Mouse (Mus musculus): Measurements from ENCODE around the gene Raver2. TPM values are rescaled to one million over a fixed set of nuclear protein-coding genes. Genes with fewer than 3 reads are reported as not detected.

Raver2 gene
- 12.9 and 14.8 TPM in 2 replicates for polyA plus RNA-seq (2016; fragmentation: Nextera tagmentation; extraction: Ambion mirVana)

DNA sequence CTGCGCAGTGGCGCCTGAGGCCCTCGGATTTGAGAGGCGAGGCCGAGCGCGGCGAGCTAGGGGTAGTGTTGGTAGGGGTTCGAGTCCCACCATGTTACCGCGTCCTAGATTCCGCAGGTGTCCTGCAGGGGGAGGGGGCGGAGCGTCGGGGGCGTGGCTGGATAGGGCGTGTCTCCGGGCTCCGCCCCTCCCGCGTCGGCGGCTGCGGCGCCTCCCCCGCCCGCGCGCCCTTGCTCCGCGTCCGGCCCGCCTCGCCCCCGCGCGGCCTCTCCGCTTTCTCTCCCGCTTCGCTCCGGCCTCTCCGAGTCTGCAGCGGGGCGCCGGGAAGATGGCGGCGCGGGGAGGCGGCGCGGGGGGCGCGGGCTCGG lies at the start of gene Raver2:
Gene Raver2 (plus strand): TSS at position 198 of the 368 bp plus-strand sequence.
- Histone ChIP-seq H3K36me3 (no peaks in the 10 kb centered on the region), H3K27ac (replicated peaks) (peak within 1 kb of the TSS; percentile 91), H3K4me1 (peaks cover 25% of the 10 kb centered on the region), H3K27me3 (ENCODE audit: low read depth, poor library complexity, severe bottlenecking) (peaks cover 18% of the 10 kb centered on the region), H3K4me3 (peak within 1 kb of the TSS; percentile 79), H3K9me3 (replicated peaks) (no peaks in the 10 kb centered on the region)
- 2% methylated on average over 46 of the region's 54 CpGs for WGBS
- DNase-seq (ENCODE audit: low spot score): no peak

DNA sequence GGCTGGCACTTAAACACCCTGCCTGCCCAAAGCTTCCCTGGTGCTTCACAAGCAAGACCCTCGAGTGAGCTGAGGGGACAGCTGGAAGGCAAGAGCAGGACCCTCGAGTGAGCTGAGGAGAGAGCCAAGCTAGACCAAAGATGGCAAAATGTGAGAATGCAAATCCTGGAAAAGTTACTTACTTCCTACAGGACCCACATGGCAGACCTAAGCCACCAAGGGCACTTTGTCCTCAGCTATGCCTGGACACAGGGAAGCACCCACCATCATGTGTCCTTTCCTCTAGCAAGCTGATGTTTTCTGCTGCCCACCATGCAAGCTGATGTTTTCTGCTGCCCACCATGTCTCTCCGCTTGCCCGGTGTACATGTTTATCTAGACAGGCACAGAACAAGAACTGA lies 48.2 kb upstream of the Raver2 start, which contains the start of gene Gm10577:
Gene Gm10577 (minus strand): TSS at position 101 of the 400 bp plus-strand sequence.
- Histone ChIP-seq H3K4me3 (no peak within 1 kb of the TSS), H3K27me3 (ENCODE audit: low read depth, poor library complexity, severe bottlenecking) (no peaks in the 10 kb centered on the region), H3K27ac (replicated peaks) (no peak within 1 kb of the TSS), H3K9me3 (replicated peaks) (peaks cover 27% of the 10 kb centered on the region), H3K36me3 (peaks cover 6% of the 10 kb centered on the region; the same call in 1 of the 2 replicates), H3K4me1 (no peaks in the 10 kb centered on the region)
- DNase-seq (ENCODE audit: low spot score): no peak
- WGBS: 83% methylated on average over 4 of the region's 4 CpGs

DNA sequence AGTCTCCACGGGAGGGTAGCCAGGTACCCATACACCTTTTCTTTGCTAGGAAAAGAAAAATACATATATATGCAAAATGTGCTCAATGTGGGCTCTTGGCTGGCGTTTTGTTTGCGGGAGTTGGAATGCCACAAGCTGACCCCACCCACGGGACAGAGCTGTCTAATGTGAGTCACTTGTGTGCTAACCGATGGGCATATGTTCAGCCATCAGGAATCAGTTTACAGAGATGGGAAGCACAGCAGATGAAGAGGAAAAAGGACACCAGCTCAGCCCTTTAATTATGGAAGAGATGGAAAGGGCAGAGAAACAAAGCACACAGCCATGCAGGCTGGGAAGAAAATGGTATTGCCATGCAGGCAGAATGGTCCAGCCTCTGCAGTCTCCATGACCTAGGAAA lies 42.2 kb upstream of the Raver2 start:
- Histone ChIP-seq H3K4me1 (peaks cover 11% of the 10 kb centered on the region), H3K36me3 (peaks cover 6% of the 10 kb centered on the region; the same call in 1 of the 2 replicates), H3K9me3 (replicated peaks) (peaks cover 18% of the 10 kb centered on the region), H3K27ac (replicated peaks) (0 out of 2 replicates have a peak overlapping the region, but pooled peaks have one; percentile 18), H3K27me3 (ENCODE audit: low read depth, poor library complexity, severe bottlenecking) (no peaks in the 10 kb centered on the region), H3K4me3 (no peak overlapping the region)
- WGBS: 82% methylated on average over 5 of the region's 5 CpGs
- no peak for DNase-seq (ENCODE audit: low spot score)

DNA sequence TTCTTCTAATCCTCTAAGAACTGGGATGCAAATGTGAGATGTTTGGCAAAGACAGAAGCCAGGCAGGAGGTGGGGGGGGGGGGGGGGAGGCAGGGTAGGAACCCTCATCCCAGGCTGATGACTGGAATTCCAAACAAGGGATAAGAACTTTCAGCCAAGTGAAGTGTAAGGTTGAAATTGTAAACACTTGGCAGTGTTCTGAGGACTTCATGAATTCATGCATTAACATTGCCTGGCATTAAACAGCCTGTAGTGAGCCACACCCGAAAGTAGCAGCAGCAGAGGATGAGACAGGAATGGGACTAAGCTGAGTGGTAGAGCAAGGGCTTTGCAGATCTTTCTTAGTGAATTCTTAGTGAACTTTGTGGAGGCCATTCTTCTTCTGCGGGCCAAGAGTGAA lies 41.8 kb upstream of the Raver2 start:
- Histone ChIP-seq H3K27ac (replicated peaks) (no peak overlapping the region), H3K27me3 (ENCODE audit: low read depth, poor library complexity, severe bottlenecking) (no peaks in the 10 kb centered on the region), H3K4me1 (peaks cover 11% of the 10 kb centered on the region), H3K4me3 (no peak overlapping the region), H3K36me3 (peaks cover 6% of the 10 kb centered on the region; the same call in 1 of the 2 replicates), H3K9me3 (replicated peaks) (peaks cover 17% of the 10 kb centered on the region)
- no peak for DNase-seq (ENCODE audit: low spot score)
- WGBS: 77% methylated on average over 2 of the region's 2 CpGs

DNA sequence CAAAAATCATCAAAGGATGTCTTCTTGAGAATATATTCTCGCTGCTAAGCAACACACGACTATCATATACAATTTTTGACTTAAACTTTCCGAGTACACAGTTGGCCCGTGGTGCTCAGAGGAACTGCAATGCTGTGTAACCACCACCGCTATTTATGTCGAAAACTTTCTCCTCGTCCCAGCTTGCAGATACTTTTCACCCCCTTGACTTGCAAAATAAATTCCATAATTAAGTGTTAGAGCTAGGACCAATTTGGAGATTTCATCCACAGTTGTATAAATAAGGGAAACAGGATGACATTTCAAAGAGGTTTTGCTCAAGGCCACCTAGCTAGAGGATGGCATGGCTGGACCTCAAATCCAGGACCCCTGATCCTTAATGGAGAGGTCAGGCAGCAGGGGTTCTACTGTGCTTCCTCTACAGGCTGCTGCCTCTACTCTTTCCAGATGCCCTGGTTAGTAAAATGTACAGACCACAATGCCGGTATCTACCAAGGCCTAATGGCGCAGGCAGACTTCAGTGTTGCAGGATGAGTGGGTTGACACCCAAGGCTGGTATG lies 40.9 kb upstream of the Raver2 start:
- H3K4me3 ChIP-seq: no peak overlapping the region
- no peaks in the 10 kb centered on the region for H3K27me3 ChIP-seq (ENCODE audit: low read depth, poor library complexity, severe bottlenecking)
- peaks cover 11% of the 10 kb centered on the region for H3K4me1 ChIP-seq
- peaks cover 4% of the 10 kb centered on the region; the same call in 1 of the 2 replicates for H3K36me3 ChIP-seq
- H3K9me3 ChIP-seq (replicated peaks): peaks cover 8% of the 10 kb centered on the region
- 90% methylated on average over 9 of the region's 9 CpGs for WGBS
- no peak for DNase-seq (ENCODE audit: low spot score)
- no peak overlapping the region for H3K27ac ChIP-seq (replicated peaks)

DNA sequence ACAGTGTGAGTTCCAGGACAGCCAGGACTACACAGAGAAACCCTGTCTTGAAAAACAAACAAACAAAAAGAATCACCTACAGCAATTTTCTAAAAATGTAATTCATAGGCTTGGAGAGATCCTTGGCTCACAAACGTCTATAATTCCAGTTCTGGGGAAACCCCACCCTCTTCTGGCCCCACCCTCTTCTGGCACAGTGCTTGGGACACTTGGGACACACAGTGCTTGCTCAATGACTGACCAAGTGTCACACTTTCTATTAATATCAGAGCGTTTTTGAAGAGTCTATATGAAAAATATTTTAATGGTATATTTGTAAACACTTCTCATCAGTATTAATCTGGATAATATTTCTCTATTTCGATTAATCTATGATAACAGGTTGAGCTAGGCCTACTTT lies 35.7 kb upstream of the Raver2 start:
- no peak for DNase-seq (ENCODE audit: low spot score)
- H3K9me3 ChIP-seq (replicated peaks): no peaks in the 10 kb centered on the region
- H3K27ac ChIP-seq (replicated peaks): no peak overlapping the region
- WGBS: 82% methylated on average over 3 of the region's 3 CpGs
- no peaks in the 10 kb centered on the region for H3K36me3 ChIP-seq
- H3K4me3 ChIP-seq: no peak overlapping the region
- H3K27me3 ChIP-seq (ENCODE audit: low read depth, poor library complexity, severe bottlenecking): no peaks in the 10 kb centered on the region
- H3K4me1 ChIP-seq: no peaks in the 10 kb centered on the region

DNA sequence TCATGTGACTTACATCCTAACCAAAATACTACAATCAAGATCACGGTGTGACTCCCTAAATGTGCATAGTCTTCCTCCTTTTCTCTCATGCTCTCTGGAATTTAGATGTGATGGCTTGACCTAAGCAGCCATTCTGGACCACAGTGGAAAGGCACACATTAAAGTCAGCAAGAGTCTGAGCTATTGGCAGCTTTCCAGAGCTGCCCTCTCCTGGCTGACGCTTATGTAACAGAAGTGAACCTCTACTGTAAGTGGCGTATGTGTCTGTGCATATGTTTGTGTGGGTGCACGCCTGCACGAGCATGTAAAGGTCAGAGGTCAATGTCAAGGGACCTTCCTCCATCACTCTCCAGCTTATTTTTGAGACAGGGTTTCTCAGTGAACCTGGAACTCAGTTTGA lies 33.7 kb upstream of the Raver2 start:
- Histone ChIP-seq H3K36me3 (no peaks in the 10 kb centered on the region), H3K4me3 (no peak overlapping the region), H3K27me3 (ENCODE audit: low read depth, poor library complexity, severe bottlenecking) (no peaks in the 10 kb centered on the region), H3K4me1 (no peaks in the 10 kb centered on the region), H3K27ac (replicated peaks) (no peak overlapping the region), H3K9me3 (replicated peaks) (no peaks in the 10 kb centered on the region)
- 92% methylated on average over 5 of the region's 5 CpGs for WGBS
- no peak for DNase-seq (ENCODE audit: low spot score)

DNA sequence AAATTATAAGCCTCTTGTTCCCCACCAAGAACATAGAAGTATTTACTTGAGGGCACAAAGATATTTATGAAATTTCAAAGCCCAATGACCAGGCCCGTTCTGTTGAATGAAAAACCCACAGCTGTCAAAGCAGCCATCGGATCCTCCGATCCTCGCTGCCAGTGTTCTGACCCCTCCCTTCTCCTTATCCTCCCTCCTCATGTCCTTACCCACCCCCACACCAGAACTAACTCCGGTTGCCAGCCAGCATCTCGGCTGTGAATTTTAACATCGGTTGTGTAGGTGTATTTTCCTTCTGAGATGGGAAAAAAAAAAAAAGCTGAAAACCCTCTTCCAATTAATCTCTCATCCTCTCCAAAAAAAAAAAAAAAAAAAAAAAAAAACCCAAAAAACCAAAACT lies 31.6 kb upstream of the Raver2 start:
- H3K27ac ChIP-seq (replicated peaks): no peak overlapping the region
- 68% methylated on average over 7 of the region's 7 CpGs for WGBS

DNA sequence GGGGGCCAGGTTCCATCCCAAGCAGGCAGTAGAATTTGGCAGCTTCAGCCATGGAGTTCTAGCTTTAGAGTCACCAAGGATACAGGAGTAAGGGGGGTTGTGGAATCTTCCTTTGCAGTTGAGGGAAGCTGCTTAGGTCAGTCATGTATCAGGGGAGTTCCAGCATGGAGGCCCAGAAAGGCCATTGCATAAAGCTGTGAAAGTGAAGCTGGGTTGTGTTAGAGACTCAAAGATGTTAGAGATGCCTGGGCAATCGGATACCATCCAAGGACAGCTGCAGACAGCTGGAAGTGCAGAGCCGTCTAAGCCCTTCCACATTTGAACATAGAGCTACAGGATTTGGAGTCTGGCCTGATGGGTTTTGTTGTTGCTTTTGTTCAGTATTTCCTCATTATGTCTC lies 25.1 kb upstream of the Raver2 start:
- Histone ChIP-seq H3K9me3 (replicated peaks) (no peaks in the 10 kb centered on the region), H3K36me3 (no peaks in the 10 kb centered on the region), H3K4me1 (peaks cover 5% of the 10 kb centered on the region; the same call in 1 of the 2 replicates), H3K27ac (replicated peaks) (no peak overlapping the region), H3K4me3 (no peak overlapping the region), H3K27me3 (ENCODE audit: low read depth, poor library complexity, severe bottlenecking) (no peaks in the 10 kb centered on the region)
- 81% methylated on average over 2 of the region's 2 CpGs for WGBS
- DNase-seq (ENCODE audit: low spot score): no peak

More for the DNA sequence above, 31.6 kb upstream of the Raver2 start:
- no peak for DNase-seq (ENCODE audit: low spot score)
- Histone ChIP-seq H3K4me1 (no peaks in the 10 kb centered on the region), H3K27me3 (ENCODE audit: low read depth, poor library complexity, severe bottlenecking) (no peaks in the 10 kb centered on the region), H3K9me3 (replicated peaks) (no peaks in the 10 kb centered on the region), H3K36me3 (no peaks in the 10 kb centered on the region), H3K4me3 (no peak overlapping the region)

DNA sequence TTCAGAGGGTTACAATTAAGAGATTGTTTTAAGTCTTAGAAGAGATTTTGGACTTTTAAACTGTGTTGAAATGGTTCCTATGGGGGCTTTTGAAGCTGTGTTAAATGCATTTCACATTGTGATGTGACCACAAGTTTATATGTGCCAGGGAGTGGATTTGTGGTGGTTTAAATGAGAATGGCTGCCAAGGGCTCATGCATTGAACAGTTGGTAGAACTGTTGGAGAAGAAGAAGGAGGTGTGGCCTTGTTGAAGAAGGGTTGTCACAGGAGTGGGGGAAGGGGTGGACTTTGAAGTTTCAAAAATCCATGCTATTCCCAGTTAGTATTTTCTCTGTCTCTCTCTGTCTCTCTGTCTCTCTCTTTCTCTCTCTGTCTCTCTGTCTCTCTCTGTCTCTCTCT lies 24.6 kb upstream of the Raver2 start:
- no peak for DNase-seq (ENCODE audit: low spot score)
- no peaks in the 10 kb centered on the region for H3K36me3 ChIP-seq
- no peaks in the 10 kb centered on the region for H3K27me3 ChIP-seq (ENCODE audit: low read depth, poor library complexity, severe bottlenecking)
- no peaks in the 10 kb centered on the region for H3K9me3 ChIP-seq (replicated peaks)
- H3K27ac ChIP-seq (replicated peaks): no peak overlapping the region
- H3K4me3 ChIP-seq: no peak overlapping the region
- peaks cover 5% of the 10 kb centered on the region; the same call in 1 of the 2 replicates for H3K4me1 ChIP-seq

DNA sequence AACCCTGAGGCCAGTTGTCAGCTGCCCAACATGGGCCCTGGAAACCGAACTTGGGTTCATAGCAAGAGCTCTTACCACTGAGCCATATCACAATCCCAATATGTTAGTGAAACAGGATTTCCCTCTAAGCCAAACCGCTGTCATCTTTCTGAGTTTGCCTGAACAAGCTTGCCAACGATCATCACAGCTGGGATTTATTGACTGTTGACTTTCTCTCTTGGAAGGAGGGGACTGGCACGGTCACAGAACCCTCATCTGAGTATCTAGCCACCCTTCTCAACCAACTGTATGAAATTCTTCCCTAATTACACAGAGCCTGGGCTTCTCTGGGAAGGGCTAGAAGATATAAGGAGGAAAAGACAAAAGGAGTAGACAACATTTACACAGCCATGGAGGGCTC lies 22.2 kb upstream of the Raver2 start:
- Histone ChIP-seq H3K27ac (replicated peaks) (no peak overlapping the region), H3K4me1 (peaks cover 5% of the 10 kb centered on the region; the same call in 1 of the 2 replicates), H3K4me3 (no peak overlapping the region), H3K27me3 (ENCODE audit: low read depth, poor library complexity, severe bottlenecking) (no peaks in the 10 kb centered on the region), H3K9me3 (replicated peaks) (no peaks in the 10 kb centered on the region), H3K36me3 (no peaks in the 10 kb centered on the region)
- 83% methylated on average over 4 of the region's 4 CpGs for WGBS
- no peak for DNase-seq (ENCODE audit: low spot score)

DNA sequence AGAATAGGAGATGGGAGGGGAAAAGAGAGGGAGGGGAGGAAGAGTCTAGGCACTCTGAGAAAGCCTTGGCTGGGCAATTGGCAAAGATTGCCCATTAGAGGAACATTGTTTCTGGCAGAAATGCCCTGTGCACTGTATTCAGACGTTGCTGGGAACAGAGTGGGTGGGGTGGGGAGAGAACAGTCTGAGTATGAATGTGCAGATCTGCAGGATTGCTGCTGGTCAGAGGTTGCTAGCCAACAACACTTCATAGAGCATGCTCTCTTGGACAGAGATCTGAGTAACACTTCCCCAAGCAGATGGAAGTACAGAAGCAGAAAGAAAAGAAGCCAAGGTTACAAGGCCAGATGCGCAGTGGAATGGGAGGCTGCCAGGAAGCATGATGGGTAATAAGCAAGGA lies 6.6 kb upstream of the Raver2 start:
- Histone ChIP-seq H3K9me3 (replicated peaks) (peaks cover 4% of the 10 kb centered on the region; the same call in 1 of the 2 replicates), H3K27ac (replicated peaks) (no peak overlapping the region), H3K4me1 (no peaks in the 10 kb centered on the region), H3K27me3 (ENCODE audit: low read depth, poor library complexity, severe bottlenecking) (peaks cover 4% of the 10 kb centered on the region), H3K36me3 (no peaks in the 10 kb centered on the region), H3K4me3 (no peak overlapping the region)
- 85% methylated on average over 2 of the region's 2 CpGs for WGBS
- no peak for DNase-seq (ENCODE audit: low spot score)

DNA sequence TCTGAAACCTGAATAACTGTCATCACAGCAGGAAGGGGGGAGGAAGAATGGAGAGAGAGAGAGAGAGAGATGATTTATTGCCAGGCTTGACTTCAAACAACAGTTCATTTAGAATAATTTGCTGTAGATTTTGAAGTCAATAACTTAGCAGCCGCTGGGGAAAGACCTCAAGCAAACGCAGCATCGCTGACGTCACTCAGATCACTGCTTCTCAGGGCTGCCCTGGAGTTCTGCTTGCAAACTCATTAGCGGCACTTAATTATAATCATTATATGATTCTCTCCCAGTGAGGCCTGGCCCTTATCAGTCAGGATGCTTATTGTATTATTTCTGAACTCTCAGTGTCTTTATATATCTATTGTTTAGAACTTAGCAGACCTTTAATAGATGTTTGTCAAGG lies 2.4 kb upstream of the Raver2 start:
- WGBS: 83% methylated on average over 5 of the region's 5 CpGs
- H3K9me3 ChIP-seq (replicated peaks): peaks cover 2% of the 10 kb centered on the region; the same call in 1 of the 2 replicates
- no peak for DNase-seq (ENCODE audit: low spot score)
- H3K27ac ChIP-seq (replicated peaks): no peak overlapping the region
- H3K4me3 ChIP-seq: no peak overlapping the region
- H3K36me3 ChIP-seq: no peaks in the 10 kb centered on the region
- peaks cover 18% of the 10 kb centered on the region for H3K27me3 ChIP-seq (ENCODE audit: low read depth, poor library complexity, severe bottlenecking)
- peaks cover 25% of the 10 kb centered on the region for H3K4me1 ChIP-seq

Data from midbrain, embryonic 10.5 days (tissue).